Mouse (Mus musculus): ENCODE measurements around the gene Tmem200b.

The Tmem200b gene

DNA sequence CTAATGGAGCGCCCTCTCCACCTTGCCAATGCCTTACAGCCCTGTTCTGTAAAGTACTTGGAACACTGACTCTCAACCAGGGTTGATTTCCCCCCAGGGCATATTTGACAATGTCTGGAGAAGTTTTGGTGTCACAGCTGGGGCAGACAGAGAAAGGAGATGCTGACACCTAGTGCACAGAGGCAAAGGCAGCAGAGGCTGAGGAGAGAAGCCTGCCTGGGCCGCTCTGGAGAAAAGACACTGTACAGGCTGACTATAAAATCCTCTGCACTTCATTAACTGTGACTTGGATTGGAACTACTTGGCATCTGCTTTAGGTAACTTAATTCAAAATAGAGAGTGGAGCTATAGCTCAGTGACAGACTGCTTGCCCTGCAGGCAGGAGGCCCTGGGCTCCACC is 47.3 kb downstream of the Tmem200b start:
- DNase-seq: no peak

DNA sequence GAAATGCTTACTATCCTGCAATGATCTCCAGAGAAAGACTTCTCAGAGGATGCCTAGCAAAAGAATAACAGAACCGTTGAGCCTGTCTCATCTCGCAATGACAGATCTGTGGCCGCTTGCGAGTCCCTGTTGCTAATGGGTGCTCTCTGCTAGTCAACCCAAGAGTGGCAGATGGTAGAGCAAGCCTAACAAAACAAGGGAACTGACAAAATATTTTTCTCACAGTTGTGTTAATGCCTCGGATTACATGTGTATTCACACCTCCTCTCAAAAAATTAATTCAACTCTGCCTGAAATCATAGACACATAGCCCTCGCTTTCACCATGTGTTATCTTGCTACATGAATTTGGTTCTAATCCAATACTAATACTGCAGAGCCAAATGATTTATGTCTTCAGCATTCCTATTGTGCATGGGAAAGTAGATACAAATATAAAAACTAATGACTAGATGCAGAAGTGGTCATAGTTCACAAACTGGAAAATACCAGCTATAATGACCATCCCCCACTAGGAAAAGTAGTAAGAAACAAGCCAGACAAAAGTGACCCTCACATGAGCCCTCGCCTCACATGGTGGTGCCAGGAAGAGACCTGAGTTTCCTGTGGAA is 48.8 kb downstream of the Tmem200b start:
- no peak for DNase-seq

Data from thymus, postnatal 25 days (tissue).